Mouse (Mus musculus) cerebellum, postnatal 36 days (tissue): ENCODE measurements around the gene Rhox3a2.
"Not testable (repeated sequence)": the region's sequence is repeated elsewhere in the genome, so short reads cannot be mapped to it uniquely, and the experiment has no call there.

Experiments
- DNase-seq, 2 experiments: peaks; one replicate each; pipeline ENCODE4 v3.0.0; 2021 to 2022; ENCODE audit warnings: mixed read lengths in 2 of 2

The Rhox3a2 gene

GRCm38 (mm10) chrX:37379728-37380127 is at the start of gene Rhox3a2:
Gene Rhox3a2, plus strand, starts transcription at chrX:37380028.
- not testable (repeated sequence) for DNase-seq

GRCm38 (mm10) chrX:37390548-37390947 is 10.7 kb downstream of the Rhox3a2 start, which contains the start of gene Rhox4a2:
Gene Rhox4a2, plus strand, starts transcription at chrX:37390848.
- DNase-seq, result not testable (repeated sequence)

- not testable (repeated sequence) for DNase-seq
Observed at GRCm38 (mm10) chrX:37411767-37412166, 31.9 kb downstream of the Rhox3a2 start, which contains the start of gene Rhox2b. Gene Rhox2b, plus strand, starts transcription at chrX:37412067.

- not testable (repeated sequence) for DNase-seq
Observed at GRCm38 (mm10) chrX:37432194-37432593, 52.4 kb downstream of the Rhox3a2 start, which contains the start of gene Rhox4b. Gene Rhox4b, plus strand, starts transcription at chrX:37432494.
